ENCODE assay signal across 8 mouse cellular contexts in the genomic region with DNA sequence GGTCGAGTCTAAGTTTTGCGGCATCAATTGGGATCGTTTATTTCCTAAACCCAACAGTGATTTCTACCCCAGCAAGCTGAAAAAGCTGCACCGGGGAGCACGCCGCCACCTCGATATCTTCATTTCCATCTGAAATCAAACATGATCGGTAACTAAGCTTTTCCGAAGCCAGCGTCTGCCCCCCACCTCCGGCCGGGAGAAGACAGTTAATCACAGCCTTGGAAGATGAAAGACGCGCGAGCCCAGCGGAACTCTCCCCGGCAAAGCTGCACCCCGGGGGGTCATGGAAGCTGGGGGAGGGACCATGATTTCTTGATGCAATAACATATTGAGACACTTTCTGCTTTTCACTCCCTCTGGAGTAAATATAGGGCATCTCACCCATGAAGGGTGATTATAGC.
DNase-seq lines count a peak whose midpoint lies in the region; ATAC-seq lines count a peak whose summit lies in the region.

No protein-coding gene starts in this region.

- H3K9ac ChIP-seq in lung, embryonic 16.5 days (ENCODE audit: low read length) = no peak overlapping the region
- no peak overlapping the region for H3K9ac ChIP-seq in embryonic facial prominence, embryonic 11.5 days (replicated peaks; ENCODE audit: low read length)
- no peak overlapping the region for H3K9ac ChIP-seq in limb, embryonic 13.5 days

- intact Hi-C loops in heart, postnatal 25 days (cut with DNase I) = no loop called here
- intact Hi-C loops in left cerebral cortex, postnatal 10 days (cut with DNase I) = loop anchor here (2.0 to 10.0 kb wide), 3 partner anchors 101 to 1520 kb away; no protein-coding TSS in a partner anchor

- 0 out of 2 replicates have a peak overlapping the region, but pooled peaks have one; percentile 10 for H3K4me3 ChIP-seq in lung, embryonic 16.5 days (ENCODE audit: low read length)
- peak overlapping the region; percentile 16; the same call in 1 of the 2 replicates for H3K4me3 ChIP-seq in embryonic facial prominence, embryonic 11.5 days (ENCODE audit: low read depth, low read length)
- H3K4me3 ChIP-seq in limb, embryonic 13.5 days = peak overlapping the region; percentile 30

- 2% methylated on average over 18 of the region's 18 CpGs for WGBS in lung, embryonic 16.5 days
- under 1% methylated on average over 18 of the region's 18 CpGs for WGBS in embryonic facial prominence, embryonic 11.5 days
- under 1% methylated on average over 18 of the region's 18 CpGs for WGBS in limb, embryonic 13.5 days

- H3K4me2 ChIP-seq in lung, embryonic 16.5 days (ENCODE audit: low read depth, low read length) = no peak overlapping the region
- H3K4me2 ChIP-seq in embryonic facial prominence, embryonic 11.5 days (ENCODE audit: low read depth, low read length) = peak overlapping the region; percentile 29
- H3K4me2 ChIP-seq in limb, embryonic 13.5 days (replicated peaks) = peak overlapping the region; percentile 52

- no peaks in the 10 kb centered on the region for H3K9me3 ChIP-seq in lung, embryonic 16.5 days (ENCODE audit: control insufficient read depth, low read length)
- H3K9me3 ChIP-seq in embryonic facial prominence, embryonic 11.5 days (replicated peaks; ENCODE audit: control insufficient read depth, low read length) = no peaks in the 10 kb centered on the region
- no peaks in the 10 kb centered on the region for H3K9me3 ChIP-seq in limb, embryonic 13.5 days

- no peak overlapping the region for H3K27ac ChIP-seq in lung, embryonic 16.5 days (ENCODE audit: low read length)
- H3K27ac ChIP-seq in embryonic facial prominence, embryonic 11.5 days (replicated peaks; ENCODE audit: low read depth, low read length) = no peak overlapping the region
- H3K27ac ChIP-seq in limb, embryonic 13.5 days = no peak overlapping the region

- H3K27me3 ChIP-seq in lung, embryonic 16.5 days (ENCODE audit: control insufficient read depth, insufficient read depth, low read depth, low read length) = peaks cover 66% of the 10 kb centered on the region
- peaks cover 17% of the 10 kb centered on the region for H3K27me3 ChIP-seq in embryonic facial prominence, embryonic 11.5 days (ENCODE audit: control insufficient read depth, insufficient read depth, low read length)
- H3K27me3 ChIP-seq in limb, embryonic 13.5 days = peaks cover 93% of the 10 kb centered on the region

- ATAC-seq in lung, embryonic 16.5 days (ENCODE audit: low read depth) = no peak
- no peak for ATAC-seq in embryonic facial prominence, embryonic 11.5 days (replicated peaks; ENCODE audit: insufficient number of reproducible peaks, low FRiP score, low TSS enrichment, low read depth)
- ATAC-seq in limb, embryonic 13.5 days (ENCODE audit: low FRiP score, low read depth) = no peak

- no peaks in the 10 kb centered on the region for H3K36me3 ChIP-seq in lung, embryonic 16.5 days (ENCODE audit: control insufficient read depth, insufficient read depth, low read length)
- no peaks in the 10 kb centered on the region for H3K36me3 ChIP-seq in embryonic facial prominence, embryonic 11.5 days (replicated peaks; ENCODE audit: control insufficient read depth, insufficient read depth, low read depth, low read length)
- H3K36me3 ChIP-seq in limb, embryonic 13.5 days = no peaks in the 10 kb centered on the region

- DNase-seq in lung, postnatal 10 days = no peak
- DNase-seq in embryonic facial prominence, embryonic 11.5 days (ENCODE audit: low spot score) = peak; percentile 48
- peak; percentile 55 for DNase-seq in retina, embryonic 14.5 days (ENCODE audit: low spot score)
- no peak for DNase-seq in urinary bladder, postnatal 14 days (ENCODE audit: low spot score)
- no peak for DNase-seq in heart, postnatal 25 days (ENCODE audit: low spot score)
- DNase-seq in left cerebral cortex, postnatal 10 days (ENCODE audit: extremely low spot score in 1 of 2, low spot score in 2 of 2) = no peak

- H3K4me1 ChIP-seq in lung, embryonic 16.5 days (replicated peaks; ENCODE audit: control insufficient read depth, insufficient read depth, low read length) = no peaks in the 10 kb centered on the region
- peaks cover 2% of the 10 kb centered on the region; the same call in 1 of the 2 replicates for H3K4me1 ChIP-seq in embryonic facial prominence, embryonic 11.5 days (ENCODE audit: control insufficient read depth, insufficient read depth, low read length)
- peaks cover 20% of the 10 kb centered on the region for H3K4me1 ChIP-seq in limb, embryonic 13.5 days

Comparison
In these comparisons a context has a peak if more than half of its experiments do, and no peak if none do; other contexts are left out.
1. DNase-seq: peak in embryonic facial prominence, embryonic 11.5 days (single experiment) and retina, embryonic 14.5 days (single experiment); none in lung, postnatal 10 days (single experiment), urinary bladder, postnatal 14 days (single experiment), heart, postnatal 25 days (single experiment) and left cerebral cortex, postnatal 10 days (0 of 2).
2. Peak in every context shown above with its lines, with median percentiles within 50 percentile points of each other: H3K4me3 ChIP-seq.